Mouse (Mus musculus) left cerebral cortex, postnatal 14 days (tissue): ENCODE results near the gene Gnaq. TPM values are rescaled to one million over a fixed set of nuclear protein-coding genes. Genes with fewer than 3 reads are reported as not detected.
A peak's percentile ranks its signal among the peaks of the same experiment; 100 is the strongest.

Source experiments
- DNase-seq, 2 experiments: peaks; one replicate each; pipeline ENCODE4 v3.0.0; 2021 to 2022; ENCODE audit warnings: low spot score in 2 of 2, mixed read lengths in 1 of 2
- intact Hi-C: fragments of 180-260 bp; cut with DNase I; formaldehyde crosslinking; loops from one replicate; pipeline ENCODE4 v1.15.1; 2025
- total RNA-seq, 2 experiments: library from RNA; stranded (reverse); gene quantifications; 2 replicates each; pipeline ENCODE4 v1.2.3; 2021

The Gnaq gene
- total RNA-seq, 2 experiments from 2014 or later, result 177 to 181 TPM

DNA sequence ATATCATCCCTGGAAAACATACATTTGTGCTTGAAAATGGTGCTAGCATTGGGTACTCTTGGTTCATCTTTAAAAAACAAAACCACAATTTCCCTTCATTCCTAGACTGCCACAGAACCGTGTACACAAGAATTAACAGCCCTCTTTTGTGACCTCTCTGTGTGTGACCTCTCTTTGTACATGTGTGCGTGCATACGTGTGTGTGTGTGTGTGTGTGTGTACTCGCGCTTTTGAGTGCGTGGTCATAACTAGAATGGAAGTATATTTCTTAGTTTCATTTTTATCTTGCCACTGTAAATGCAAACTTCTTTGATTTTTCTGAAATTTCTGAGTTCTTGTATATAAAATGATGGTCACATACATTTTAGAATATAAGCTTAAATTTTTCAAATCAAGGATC is 197.0 kb downstream of the Gnaq start:
- no peak for DNase-seq

DNA sequence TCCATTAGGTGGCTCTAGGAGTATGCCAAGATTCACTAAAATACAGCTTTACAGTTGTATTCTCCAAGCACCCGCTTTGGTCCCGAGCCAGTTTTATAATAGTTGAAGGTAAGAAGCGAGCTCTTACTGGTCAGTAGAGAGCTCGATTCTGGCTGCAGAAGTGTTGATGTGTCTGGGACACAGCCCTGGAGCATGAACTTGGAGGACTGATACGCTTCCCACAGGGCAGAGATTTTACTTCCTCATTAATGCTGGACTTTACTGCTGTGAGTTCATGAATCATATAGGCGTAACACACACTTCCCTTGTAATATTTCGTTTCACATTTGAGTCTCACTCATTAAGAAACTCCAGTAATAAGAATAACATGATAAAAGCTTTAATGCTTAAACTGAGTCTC is 197.5 kb downstream of the Gnaq start:
- DNase-seq, result no peak
- intact Hi-C loops, result no loop called here

More for the DNA sequence above, 197.0 kb downstream of the Gnaq start:
- intact Hi-C loops, result loop anchor here (10.0 kb wide), 1 partner anchor 195 kb away; the partner anchor contains the start of gene Gnaq

DNA sequence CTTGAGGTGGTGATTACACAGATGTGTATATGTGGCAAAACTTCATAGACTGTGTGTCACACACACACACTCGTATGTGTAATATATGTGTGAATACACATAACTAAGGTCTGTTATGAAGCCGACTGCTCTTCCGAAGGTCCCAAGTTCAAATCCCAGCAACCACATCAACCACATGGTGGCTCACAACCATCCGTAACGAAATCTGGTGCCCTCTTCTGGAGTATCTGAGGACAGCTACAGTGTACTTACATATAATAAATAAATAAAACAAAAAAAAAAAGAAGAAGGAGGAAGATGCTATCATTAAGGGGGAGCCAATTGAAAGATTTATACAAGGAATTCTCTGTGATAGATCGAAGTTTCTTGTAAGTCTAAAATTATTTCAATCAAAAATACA is 198.4 kb downstream of the Gnaq start:
- intact Hi-C loops, result no loop called here
- no peak for DNase-seq

DNA sequence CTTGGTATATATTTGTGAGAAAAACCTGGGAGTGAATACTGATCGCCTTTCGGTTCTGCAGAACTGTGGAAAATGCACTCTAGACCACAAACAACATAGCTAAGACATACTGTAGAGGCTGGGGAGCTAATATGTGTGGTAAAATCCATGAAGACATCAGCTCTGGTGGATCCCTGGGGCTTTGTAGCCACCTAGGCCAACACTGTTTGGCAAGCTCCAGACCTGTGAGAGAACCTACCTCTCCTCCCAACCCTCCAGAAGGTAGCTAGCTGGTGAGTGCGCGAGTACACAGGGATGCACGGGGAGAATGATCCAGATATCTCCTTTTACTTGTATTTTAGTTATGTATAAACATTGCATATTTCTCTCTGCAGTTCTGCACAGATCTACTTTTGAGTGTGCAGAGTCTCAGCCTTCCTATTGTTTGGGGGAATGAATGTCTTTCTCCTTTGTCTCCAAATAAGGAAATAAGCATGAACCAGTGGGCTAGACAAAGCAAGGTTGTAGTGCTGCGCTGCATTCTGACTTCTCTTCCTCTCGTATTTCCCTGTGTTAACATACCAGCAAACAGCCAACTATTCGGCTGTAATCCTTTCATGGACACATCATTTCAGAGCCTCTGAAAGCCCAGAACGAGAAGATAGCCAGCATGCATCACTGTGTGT is 205.4 kb downstream of the Gnaq start:
- intact Hi-C loops, result no loop called here
- no peak for DNase-seq

DNA sequence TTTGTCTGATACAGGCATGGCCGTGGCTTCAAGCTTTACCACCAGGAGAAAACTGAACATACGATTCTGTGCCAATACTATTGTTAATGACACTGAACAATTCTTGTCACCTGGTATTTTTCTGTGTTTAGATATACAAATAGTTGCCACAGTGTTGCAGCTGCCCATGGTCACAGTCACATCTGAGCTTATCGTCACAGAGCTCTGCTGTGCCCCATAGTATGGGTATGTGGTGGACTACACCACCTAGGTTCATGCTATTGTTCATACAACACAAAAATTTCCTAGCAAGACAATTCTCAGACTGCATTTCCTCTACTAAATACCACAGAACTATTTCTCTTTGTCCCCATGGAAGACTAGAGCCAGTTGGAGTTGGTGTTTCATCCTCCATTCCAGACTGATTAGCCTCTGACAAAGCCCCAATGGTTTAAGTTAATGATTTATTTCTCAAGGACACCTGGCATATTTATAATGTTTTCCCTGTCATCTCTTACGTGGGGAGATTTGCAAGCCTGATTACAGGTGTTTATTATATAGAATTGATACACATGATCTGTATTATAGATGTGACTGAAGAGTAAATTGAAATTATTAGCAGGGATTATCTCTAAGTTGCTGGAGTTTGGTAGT is 207.4 kb downstream of the Gnaq start:
- DNase-seq, result no peak
- intact Hi-C loops, result loop anchor here (10.0 kb wide), 1 partner anchor 275 kb away; no protein-coding TSS in a partner anchor

DNA sequence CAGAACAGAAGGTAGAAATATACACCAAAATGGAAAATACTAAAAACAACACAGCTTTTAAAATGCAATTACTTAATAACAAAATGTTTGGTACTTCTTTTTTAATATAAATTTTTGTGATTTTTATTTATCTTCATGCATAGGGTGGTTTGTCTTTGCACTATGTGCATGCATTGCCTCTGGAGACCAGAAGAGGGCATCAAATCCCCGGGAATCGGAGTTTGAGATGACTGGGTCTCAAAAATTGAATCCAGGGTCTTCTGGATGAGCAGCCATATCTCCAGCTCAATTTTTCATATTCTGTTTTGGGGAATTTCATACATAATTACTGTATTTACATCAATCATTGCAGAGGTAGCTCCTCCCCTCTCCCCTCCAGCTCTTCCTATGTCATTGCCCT is 210.1 kb downstream of the Gnaq start:
- intact Hi-C loops, result loop anchor here (10.0 kb wide), 1 partner anchor 278 kb away; no protein-coding TSS in a partner anchor

DNA sequence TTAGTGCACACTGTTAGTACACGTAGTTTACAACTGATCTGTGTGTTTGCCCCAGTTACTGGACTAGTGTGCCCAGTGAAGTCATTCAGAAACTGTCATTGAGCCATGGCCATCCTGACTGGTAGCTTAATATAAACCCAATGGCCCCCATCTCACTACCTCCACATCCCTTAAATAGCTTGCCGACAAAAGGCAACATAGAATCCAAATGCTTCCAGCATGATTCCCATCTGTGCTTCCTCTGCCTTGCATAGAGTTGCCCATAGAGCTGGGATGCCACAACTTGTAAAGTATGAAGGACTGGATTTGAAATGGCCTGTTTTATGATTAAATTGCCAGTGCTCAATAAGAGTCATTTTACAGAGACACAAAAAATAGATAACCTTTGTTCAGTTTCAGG is 212.9 kb downstream of the Gnaq start:
- peak in 1 of 2 experiments; percentile 33 for DNase-seq
- intact Hi-C loops, result loop anchor here (10.0 kb wide), 1 partner anchor 281 kb away; no protein-coding TSS in a partner anchor

More for the DNA sequence above, 210.1 kb downstream of the Gnaq start:
- no peak for DNase-seq

DNA sequence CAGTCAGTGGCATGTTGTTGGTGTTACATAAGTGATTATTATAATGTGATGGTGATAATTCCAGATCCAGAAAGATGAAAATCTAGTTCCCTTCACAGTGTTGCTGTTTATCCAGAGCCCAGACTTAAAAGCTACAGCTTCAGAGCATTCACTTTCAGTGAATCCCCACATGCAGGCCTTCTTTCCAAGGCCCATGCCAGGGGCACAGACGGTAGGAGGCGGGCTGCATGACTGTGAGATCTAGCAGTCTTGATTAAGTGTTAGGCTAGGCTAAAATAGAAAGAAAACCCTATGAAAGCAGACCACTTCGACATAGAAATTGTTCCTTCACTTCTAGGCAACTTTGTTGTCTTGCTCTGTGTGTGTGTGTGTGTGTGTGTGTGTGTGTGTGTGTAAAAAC is 214.4 kb downstream of the Gnaq start:
- intact Hi-C loops, result loop anchor here (10.0 kb wide), 1 partner anchor 282 kb away; no protein-coding TSS in a partner anchor
- DNase-seq, result no peak

DNA sequence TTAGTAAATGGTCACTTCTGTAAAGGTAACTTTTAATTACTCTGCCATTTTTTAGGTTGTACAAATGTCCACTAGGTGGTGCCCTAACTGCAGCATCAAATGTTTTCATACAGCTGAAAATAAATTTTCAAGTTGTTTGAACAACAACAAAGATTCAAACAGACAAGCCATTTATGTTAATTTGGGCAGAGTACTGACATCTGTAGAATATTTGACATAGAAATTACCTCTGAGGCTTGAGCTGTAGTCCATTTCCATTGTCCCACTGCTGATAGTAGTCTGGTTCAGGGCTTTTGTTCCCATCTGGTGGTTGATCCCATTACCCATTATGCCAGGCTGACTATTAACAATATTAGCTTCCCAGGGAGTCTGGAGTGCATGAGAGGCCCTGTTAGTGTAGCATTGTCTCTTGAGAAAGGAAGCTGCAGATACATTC is 221.1 kb downstream of the Gnaq start:
- intact Hi-C loops, result loop anchor here (2.0 kb wide), 1 partner anchor 245 kb away; no protein-coding TSS in a partner anchor
- no peak for DNase-seq

DNA sequence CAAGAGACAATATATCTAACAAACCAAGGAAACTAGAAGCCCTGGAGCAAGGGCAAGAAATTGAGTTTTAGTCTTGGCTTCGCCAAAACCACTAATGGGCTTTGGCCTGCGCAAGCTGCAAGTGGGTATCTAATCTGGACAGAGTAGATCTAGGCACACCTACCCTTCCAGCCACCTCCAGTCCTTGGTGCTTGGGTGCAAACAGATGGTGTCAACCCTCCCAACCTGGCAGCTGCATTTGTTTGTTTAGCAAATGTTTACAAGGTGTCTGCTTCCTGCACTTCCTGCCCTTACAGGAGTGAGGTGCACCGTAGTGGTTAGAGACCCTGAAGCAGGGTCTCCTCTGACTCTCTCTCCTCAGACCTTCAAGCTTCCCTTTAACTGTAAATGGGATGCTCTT is 225.5 kb downstream of the Gnaq start:
- intact Hi-C loops, result no loop called here
- no peak for DNase-seq

DNA sequence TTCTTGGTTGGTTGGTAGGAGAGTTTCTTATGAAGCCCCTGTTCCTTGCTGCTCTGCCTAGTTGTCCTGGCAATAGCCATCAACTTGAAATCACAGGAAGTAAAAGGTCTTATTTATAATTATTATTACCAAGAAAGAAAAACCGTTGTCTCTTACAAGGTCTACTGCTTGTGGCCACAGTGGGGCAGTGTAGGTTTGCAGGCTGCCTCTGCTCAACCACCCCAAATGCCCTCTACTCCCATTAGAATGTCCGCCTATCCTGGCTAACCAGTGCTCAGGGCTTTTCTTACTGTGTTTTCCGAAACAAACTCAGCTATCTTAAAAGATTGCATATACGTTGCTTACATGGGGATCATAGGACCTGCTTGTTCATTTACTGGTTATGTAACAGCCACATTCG is 226.3 kb downstream of the Gnaq start:
- DNase-seq, result peak; percentile 25 to 36
- intact Hi-C loops, result no loop called here

DNA sequence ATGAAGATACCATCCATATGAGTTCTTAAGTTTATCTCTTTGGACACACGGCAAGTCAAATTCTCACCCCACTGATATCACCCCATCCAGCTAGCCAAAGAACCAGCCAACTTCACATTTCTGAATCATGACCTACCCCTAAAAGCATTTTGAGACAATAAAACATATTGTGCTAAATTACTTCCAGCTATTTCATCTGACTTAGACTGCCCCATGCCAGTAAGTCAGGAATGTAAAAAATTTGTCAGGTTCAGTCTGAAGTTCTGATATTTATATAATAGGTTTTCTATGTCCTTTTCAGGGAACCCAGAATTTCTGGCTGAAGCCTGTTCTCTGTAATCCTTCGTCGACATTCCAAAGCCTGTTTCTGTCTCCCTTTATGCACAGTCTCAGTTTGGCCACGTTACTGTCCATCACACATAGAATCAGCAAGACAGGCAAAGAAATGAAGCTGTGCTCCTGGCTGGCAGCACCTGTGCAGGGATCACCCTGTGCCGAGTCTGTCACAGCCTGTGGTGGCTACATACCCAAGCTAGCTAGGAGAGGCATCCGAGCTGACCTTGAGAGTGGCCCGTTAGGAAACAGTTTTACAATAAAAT is 233.9 kb downstream of the Gnaq start:
- no peak for DNase-seq
- intact Hi-C loops, result no loop called here

DNA sequence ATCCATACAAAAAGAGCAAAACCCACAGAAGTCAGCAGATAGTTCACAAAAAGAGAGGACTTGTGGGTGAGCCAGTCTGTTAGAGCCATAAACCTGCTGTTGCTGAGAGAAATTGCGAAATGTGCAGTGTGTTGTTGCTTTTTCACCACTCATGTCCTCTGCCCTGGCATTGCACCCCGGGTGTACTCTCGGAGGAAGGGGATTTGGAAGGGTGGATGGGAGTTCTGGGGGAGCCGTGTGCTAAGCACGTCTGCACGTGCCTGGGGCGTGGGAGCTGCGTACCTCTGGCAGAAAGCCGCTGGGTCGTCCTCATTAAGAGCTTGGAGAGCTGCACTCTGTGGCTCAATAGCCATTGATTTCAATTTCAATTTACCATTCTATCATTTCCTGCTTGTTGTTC is 234.6 kb downstream of the Gnaq start:
- intact Hi-C loops, result no loop called here
- no peak for DNase-seq

DNA sequence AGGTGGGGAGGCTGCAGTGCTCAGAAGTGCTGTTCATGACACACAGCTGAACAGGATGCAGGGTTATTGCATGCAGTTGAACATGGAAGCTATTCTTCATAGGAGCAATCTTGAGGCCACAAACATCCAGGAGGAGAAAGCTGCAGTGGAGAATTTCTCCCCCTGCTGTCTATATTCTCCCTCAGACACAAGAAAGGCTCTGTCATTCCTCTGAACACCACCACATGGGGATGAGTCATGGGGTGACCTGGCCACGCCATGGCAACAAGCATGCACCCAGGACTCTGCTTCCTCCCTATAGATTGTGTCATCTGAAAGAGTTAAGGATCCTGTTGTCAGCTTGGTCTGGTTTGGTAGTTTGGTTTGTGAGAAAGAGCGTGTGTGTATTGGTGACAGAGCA is 239.0 kb downstream of the Gnaq start:
- intact Hi-C loops, result no loop called here
- no peak for DNase-seq

DNA sequence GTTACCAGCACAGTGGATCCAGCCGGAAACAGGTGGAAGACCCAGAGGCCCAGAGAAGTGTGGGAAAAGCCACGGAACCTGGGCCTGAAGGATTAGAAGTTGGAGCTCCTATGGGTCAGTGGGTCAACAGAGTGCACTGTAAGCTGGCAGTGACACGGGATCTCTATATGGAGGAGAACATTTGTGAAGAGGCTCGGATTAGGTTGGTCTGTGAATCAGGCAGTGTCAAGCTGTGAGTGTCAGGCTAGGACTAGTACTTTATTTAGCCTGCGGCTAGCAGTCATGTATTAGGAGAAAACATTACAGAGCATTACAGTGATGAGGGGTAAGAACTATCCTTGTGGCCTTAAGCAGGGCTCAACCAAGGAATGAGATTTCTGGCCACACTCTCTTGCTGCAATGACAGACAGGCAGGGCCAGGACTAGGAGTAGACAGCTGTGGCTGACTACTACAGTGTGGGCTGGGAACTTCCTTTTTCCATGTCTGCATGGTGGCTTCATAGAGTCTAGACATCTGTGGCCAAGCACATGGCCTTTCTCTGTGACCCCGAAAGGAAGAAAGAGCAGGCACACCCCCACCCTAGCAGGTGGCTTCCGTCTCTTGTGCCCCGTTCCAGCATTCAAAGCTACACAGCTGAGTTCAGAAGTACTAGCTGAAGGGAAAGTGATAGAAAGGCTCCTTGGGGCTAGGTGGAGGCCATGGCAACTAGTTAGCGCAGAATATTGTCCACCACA is 240.3 kb downstream of the Gnaq start:
- peak; percentile 20 to 51 for DNase-seq
- intact Hi-C loops, result no loop called here

DNA sequence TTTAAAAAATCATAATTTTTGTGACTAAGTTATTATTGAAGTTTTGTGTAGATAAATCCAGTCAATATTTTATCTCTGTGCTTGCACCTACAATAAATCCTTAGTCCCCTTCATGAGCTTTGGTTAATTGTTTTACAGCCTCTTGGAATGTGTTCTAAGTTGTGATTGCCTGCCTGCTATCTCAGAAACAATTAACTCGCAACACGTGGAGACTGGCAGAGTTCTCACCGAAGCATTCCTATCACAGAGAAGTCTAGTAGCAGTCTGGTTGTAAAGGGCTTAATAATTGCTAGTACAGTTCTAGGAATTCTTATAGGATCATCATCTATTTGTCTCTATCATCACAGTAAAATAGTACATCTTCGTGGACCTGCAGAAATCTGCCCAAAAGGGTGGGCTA is 243.2 kb downstream of the Gnaq start:
- no peak for DNase-seq
- intact Hi-C loops, result no loop called here

DNA sequence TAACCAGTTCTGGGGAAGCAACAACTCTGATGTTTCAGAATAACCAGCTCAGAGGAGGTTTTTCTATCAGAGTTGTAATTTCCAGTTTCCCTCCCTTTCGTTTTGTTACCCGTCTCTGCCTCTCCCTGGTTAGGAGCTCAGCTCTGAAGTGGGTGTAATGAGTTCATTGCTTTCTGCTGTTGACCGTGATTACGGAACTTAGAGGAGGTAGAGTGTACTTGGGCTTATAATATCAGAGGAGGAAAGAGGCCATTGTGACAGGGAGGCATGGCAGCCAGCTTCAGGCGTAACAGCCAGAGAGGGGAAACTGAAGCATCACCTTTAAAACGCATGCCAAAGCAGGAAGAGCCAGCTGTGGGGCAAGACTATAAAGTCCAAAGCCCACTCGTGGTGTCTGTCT is 245.9 kb downstream of the Gnaq start:
- intact Hi-C loops, result no loop called here
- DNase-seq, result no peak

DNA sequence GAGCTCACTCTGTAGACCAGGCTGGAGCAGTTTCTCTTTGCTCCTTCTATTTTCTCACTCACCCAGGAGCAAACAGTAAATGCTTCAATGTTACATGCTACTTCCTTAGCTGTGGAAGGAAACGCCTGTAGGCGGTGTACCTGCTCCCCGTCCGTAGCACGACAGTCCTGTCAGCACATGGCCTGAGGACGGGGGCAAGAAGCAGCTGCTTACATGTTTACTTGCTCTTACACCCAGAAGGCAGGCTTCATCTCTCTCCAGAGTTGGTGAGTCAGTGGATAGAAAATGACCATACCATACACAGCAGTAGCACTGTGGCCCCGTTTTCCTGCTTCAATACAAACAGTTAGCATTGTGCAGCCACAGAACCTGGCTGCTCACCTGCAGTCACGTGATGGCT is 247.1 kb downstream of the Gnaq start:
- no peak for DNase-seq
- intact Hi-C loops, result no loop called here

DNA sequence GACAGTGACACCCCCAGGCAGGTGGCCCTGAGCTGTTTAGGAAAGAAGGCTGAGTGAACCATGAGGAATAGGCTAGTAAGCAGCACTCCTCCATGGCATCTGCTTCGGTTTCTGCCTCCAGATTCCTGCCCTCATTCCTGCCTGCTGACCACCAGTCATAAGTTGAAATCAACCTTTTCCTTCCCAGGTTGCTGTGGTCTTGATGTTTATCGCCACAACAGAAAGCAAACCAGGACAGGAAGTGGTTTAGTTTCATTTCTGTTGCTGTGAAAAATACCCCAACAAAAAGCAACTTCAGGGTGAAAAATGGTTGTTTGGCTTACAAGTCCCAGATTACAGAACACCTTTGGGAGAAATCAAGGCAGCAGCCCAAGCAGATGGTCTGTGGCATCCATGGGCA is 249.8 kb downstream of the Gnaq start:
- intact Hi-C loops, result no loop called here
- no peak for DNase-seq

DNA sequence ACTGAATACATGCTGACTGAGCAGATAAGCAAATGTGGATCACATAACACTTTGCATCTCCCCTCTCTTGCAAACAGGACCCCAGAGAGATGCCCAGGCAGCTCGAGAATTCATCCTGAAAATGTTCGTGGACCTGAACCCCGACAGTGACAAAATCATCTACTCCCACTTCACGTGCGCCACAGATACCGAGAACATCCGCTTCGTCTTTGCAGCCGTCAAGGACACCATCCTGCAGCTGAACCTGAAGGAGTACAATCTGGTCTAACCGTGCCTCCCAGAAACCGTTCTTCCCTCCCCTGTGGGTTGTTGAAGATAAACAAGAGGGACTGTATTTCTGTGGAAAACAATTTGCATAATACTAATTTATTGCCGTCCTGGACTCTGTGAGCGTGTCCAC is 250.5 kb downstream of the Gnaq start:
- no peak for DNase-seq
- intact Hi-C loops, result no loop called here
